10 mouse cellular contexts compared by ENCODE assay signal in the genomic region with DNA sequence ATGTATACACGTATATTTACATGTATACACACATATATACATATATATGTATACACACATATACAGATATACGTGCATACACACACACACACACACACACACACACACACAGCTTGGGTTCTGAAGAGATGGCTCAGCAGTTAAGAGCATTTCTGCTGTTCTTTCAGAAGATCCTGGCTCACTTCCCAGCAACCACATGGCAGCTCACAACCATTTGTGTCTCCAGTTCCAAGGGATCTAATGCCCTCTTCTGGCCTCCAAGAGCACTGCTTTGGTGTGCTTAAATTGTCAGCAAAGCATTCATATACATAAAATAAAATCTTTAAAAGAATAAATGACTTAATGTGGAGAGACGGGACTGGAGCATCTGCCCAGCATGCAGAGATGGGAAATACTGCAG. TPM values are rescaled to one million over a fixed set of nuclear protein-coding genes. Genes with fewer than 3 reads are reported as not detected.
A peak's percentile ranks its signal among the peaks of the same experiment; 100 is the strongest.
DNase-seq lines count a peak whose midpoint lies in the region; ATAC-seq and TF ChIP-seq lines count a peak whose summit lies in the region.
"Had no signal": no experiment of that assay in that cellular context is flagged by ENCODE, and none has a peak within 500 bp of the region (broad histone marks: within the 10 kb centered on the region; RNA-seq: fewer than 3 reads in every experiment).

No protein-coding gene starts in this region.

- TF ChIP-seq POLR2A in thymus, adult 2 months (IDR thresholded peaks at IDR 0.05; ENCODE audit: control insufficient read depth, extremely low read depth, insufficient read depth, low read length, poor library complexity) = no peak

- H3K27me3 ChIP-seq in kidney, embryonic 15.5 days = no peaks in the 10 kb centered on the region
- no peaks in the 10 kb centered on the region for H3K27me3 ChIP-seq in lung, embryonic 14.5 days (ENCODE audit: insufficient read depth, low read length)
- H3K27me3 ChIP-seq in stomach, postnatal 0 days (ENCODE audit: control insufficient read depth, insufficient read depth, low read length) = no peaks in the 10 kb centered on the region
- H3K27me3 ChIP-seq in thymus, adult 2 months (ENCODE audit: control insufficient read depth, insufficient read depth, low read length) = no peaks in the 10 kb centered on the region
- H3K27me3 ChIP-seq: embryonic facial prominence, embryonic 13.5 days; liver, embryonic 13.5 days had no signal

- DNase-seq in kidney, adult 11 months = peak; percentile 70
- peak; percentile 96 for DNase-seq in NIH3T3 (ENCODE audit: low read depth)
- peak; percentile 76 for DNase-seq in kidney, adult 8-10 months
- DNase-seq in lung, embryonic 14.5 days = peak; percentile 89
- DNase-seq in stomach, postnatal 0 days (ENCODE audit: low spot score) = peak; percentile 41
- no peak for DNase-seq in thymus, adult 2 months
- DNase-seq: liver, embryonic 13.5 days had no signal

- no peak overlapping the region for H3K4me3 ChIP-seq in kidney, embryonic 15.5 days (replicated peaks)
- no peak overlapping the region for H3K4me3 ChIP-seq in lung, embryonic 14.5 days (ENCODE audit: low read depth, low read length)
- no peak overlapping the region for H3K4me3 ChIP-seq in stomach, postnatal 0 days (ENCODE audit: low read depth, low read length)
- no peak overlapping the region for H3K4me3 ChIP-seq in thymus, adult 2 months (ENCODE audit: control insufficient read depth, insufficient read depth, low read length)
- H3K4me3 ChIP-seq: embryonic facial prominence, embryonic 13.5 days; liver, embryonic 13.5 days had no signal

- H3K36me3 ChIP-seq in kidney, embryonic 15.5 days = no peaks in the 10 kb centered on the region
- no peaks in the 10 kb centered on the region for H3K36me3 ChIP-seq in lung, embryonic 14.5 days (ENCODE audit: insufficient read depth)
- no peaks in the 10 kb centered on the region for H3K36me3 ChIP-seq in stomach, postnatal 0 days (ENCODE audit: control insufficient read depth, insufficient read depth, low read length)
- no peaks in the 10 kb centered on the region for H3K36me3 ChIP-seq in thymus, adult 2 months (ENCODE audit: control insufficient read depth, insufficient read depth, low read length)
- H3K36me3 ChIP-seq: embryonic facial prominence, embryonic 13.5 days; liver, embryonic 13.5 days had no signal

- peak; percentile 63 for TF ChIP-seq CTCF in lung, embryonic 14.5 days (IDR thresholded peaks at IDR 0.05; ENCODE audit: low read depth)
- peak; percentile 76 for TF ChIP-seq CTCF in stomach, postnatal 0 days (IDR thresholded peaks at IDR 0.05; ENCODE audit: low read depth)
- no peak for TF ChIP-seq CTCF in thymus, adult 2 months (IDR thresholded peaks at IDR 0.05; ENCODE audit: borderline replicate concordance, control insufficient read depth, extremely low read depth, insufficient read depth, low read length, poor library complexity)

- TF ChIP-seq EP300 in stomach, postnatal 0 days (optimal IDR thresholded peaks at IDR 0.05) = no peak

- H3K9me3 ChIP-seq in kidney, embryonic 15.5 days (replicated peaks) = no peaks in the 10 kb centered on the region
- H3K9me3 ChIP-seq in lung, embryonic 14.5 days (ENCODE audit: low read depth, low read length) = no peaks in the 10 kb centered on the region
- no peaks in the 10 kb centered on the region for H3K9me3 ChIP-seq in stomach, postnatal 0 days (ENCODE audit: control insufficient read depth, low read length)
- H3K9me3 ChIP-seq: embryonic facial prominence, embryonic 13.5 days; liver, embryonic 13.5 days had no signal

- no peak for ATAC-seq in kidney, embryonic 15.5 days (replicated peaks; ENCODE audit: low FRiP score)
- peak; percentile 62; the same call in 1 of the 2 replicates for ATAC-seq in common myeloid progenitor, adult 5-6 weeks (replicated peaks; ENCODE audit: low read depth, poor library complexity, severe bottlenecking)
- ATAC-seq in lung, embryonic 14.5 days (ENCODE audit: insufficient read depth) = peak; percentile 62
- ATAC-seq in stomach, postnatal 0 days (ENCODE audit: low FRiP score, low TSS enrichment) = no peak; the same call in 1 of the 2 replicates

- H3K9ac ChIP-seq in kidney, embryonic 15.5 days = no peak overlapping the region
- no peak overlapping the region for H3K9ac ChIP-seq in lung, embryonic 14.5 days
- H3K9ac ChIP-seq in stomach, postnatal 0 days (ENCODE audit: low read length) = no peak overlapping the region
- H3K9ac ChIP-seq: embryonic facial prominence, embryonic 13.5 days; liver, embryonic 13.5 days had no signal

- WGBS in kidney, embryonic 15.5 days = 79% methylated on average over 3 of the region's 3 CpGs
- WGBS in lung, embryonic 14.5 days = 70% methylated on average over 3 of the region's 3 CpGs
- WGBS in stomach, postnatal 0 days = 62% methylated on average over 3 of the region's 3 CpGs
- WGBS in thymus, adult 2 months = 90% methylated on average over 3 of the region's 3 CpGs

- H3K27ac ChIP-seq in kidney, embryonic 15.5 days = no peak overlapping the region
- H3K27ac ChIP-seq in lung, embryonic 14.5 days (ENCODE audit: low read depth) = no peak overlapping the region
- H3K27ac ChIP-seq in stomach, postnatal 0 days (replicated peaks) = no peak overlapping the region
- no peak overlapping the region for H3K27ac ChIP-seq in thymus, adult 2 months (ENCODE audit: control insufficient read depth, insufficient read depth, low read length)
- H3K27ac ChIP-seq: embryonic facial prominence, embryonic 13.5 days; liver, embryonic 13.5 days had no signal

- peaks cover 4% of the 10 kb centered on the region for H3K4me1 ChIP-seq in kidney, embryonic 15.5 days
- H3K4me1 ChIP-seq in lung, embryonic 14.5 days (ENCODE audit: insufficient read depth) = no peaks in the 10 kb centered on the region
- no peaks in the 10 kb centered on the region; the same call in 1 of the 2 replicates for H3K4me1 ChIP-seq in stomach, postnatal 0 days (replicated peaks; ENCODE audit: control insufficient read depth, insufficient read depth)
- no peaks in the 10 kb centered on the region for H3K4me1 ChIP-seq in thymus, adult 2 months (replicated peaks; ENCODE audit: control insufficient read depth, insufficient read depth, low read length)
- H3K4me1 ChIP-seq: embryonic facial prominence, embryonic 13.5 days; liver, embryonic 13.5 days had no signal

- H3K4me2 ChIP-seq in kidney, embryonic 15.5 days = no peak overlapping the region
- H3K4me2 ChIP-seq in lung, embryonic 14.5 days = no peak overlapping the region
- no peak overlapping the region for H3K4me2 ChIP-seq in stomach, postnatal 0 days (replicated peaks; ENCODE audit: low read depth)
- H3K4me2 ChIP-seq: embryonic facial prominence, embryonic 13.5 days; liver, embryonic 13.5 days had no signal

RNA-seq across cellular contexts. Expression of gene Usp50, which starts 0.8 kb away (rescaled TPM):
- polyA plus RNA-seq in kidney, embryonic 15.5 days (2015; fragmentation: Nextera tagmentation; extraction: Ambion mirVana) = 2.7 and 3.4 TPM in 2 replicates
- 0.15 and 0.32 TPM in 2 replicates for total RNA-seq in common myeloid progenitor, adult 5-6 weeks (2017)
- 3.6 and 4.1 TPM in 2 replicates for polyA plus RNA-seq in lung, embryonic 14.5 days (2014; fragmentation: Nextera tagmentation; extraction: Ambion mirVana)
- 2.1 and 2.3 TPM in 2 replicates for polyA plus RNA-seq in stomach, postnatal 0 days (2015; fragmentation: Nextera tagmentation; extraction: Ambion mirVana)
- polyA plus RNA-seq in thymus, adult 2 months (2012; rRNA removed) = 0.32 and 0.51 TPM in 2 replicates

Comparison
In these comparisons a context has a peak if more than half of its experiments do, and no peak if none do; other contexts are left out.
1. ATAC-seq: peak in common myeloid progenitor, adult 5-6 weeks (single experiment) and lung, embryonic 14.5 days (single experiment); none in kidney, embryonic 15.5 days (single experiment) and stomach, postnatal 0 days (single experiment).